Mouse (Mus musculus): ENCODE results near the gene Alkbh1.

Alkbh1 gene

GRCm38 (mm10) chr12:87380586-87381379 lies 63.0 kb downstream of the Alkbh1 start:
- no peak for DNase-seq (ENCODE audit: low read depth)

GRCm38 (mm10) chr12:87379496-87379895 lies 64.3 kb downstream of the Alkbh1 start:
- no peak for DNase-seq (ENCODE audit: low read depth)
